Mouse (Mus musculus): Measurements from ENCODE around the gene Ccer2.

Ccer2 gene

DNA sequence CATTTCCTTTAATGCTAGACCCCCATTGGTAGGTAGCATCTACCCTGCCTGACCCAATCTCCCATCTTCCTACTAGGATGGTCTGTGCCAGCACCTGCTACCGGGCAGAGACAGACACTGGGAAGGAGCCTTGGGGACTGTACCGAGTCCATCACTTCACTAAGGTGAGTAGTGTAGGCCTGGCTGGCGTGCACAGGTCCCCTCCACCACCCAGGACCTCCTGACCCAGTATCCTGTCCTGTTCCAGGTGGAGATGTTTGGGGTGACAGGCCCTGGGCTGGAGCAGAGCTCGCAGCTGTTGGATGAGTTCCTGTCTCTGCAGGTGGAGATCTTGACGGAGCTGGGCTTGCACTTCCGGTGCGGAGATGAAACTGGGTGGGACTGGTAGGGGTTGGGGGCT is 6.0 kb upstream of the Ccer2 start:
- CTCF ChIA-PET = no interaction called here

DNA sequence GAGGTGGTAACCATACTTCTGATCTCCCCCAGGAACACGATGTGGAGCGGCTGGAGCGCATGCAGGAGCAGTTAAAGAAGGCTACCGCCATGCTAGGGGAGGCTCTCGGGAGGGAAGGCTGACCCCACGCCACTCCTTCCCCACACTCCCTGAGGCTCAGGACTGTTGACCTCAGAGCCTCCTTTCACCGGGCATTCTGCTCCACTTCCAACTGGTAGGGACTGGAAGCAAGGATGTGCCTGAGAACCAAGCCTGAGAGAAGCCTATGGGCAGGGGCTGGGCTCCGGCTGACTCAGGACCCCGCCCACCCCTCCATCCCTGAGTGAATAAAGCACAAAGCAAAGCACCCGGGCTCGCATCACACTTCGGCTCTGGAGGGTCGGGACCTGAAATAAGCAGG is 2.6 kb downstream of the Ccer2 start:
- CTCF ChIA-PET = no interaction called here

DNA sequence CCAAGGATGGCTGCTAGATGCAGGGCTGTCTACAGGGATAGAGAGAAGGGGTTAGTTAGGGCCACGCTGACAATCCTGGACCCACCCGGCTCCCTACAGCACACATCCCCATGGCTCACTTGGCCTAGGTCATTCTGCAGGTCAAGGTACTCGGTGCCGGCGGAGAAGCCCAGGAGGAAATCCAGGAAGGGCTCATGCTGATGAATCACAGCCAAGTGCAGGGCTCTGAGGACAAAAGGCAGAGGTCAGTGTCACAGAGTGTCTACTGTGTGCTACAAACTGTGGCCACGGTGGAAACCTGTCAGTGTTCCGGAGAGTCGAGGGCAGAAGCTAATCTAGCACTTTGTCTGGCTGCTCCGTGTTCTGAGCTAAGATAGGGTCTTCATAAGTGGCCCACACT is 5.9 kb downstream of the Ccer2 start:
- CTCF ChIA-PET = no interaction called here

DNA sequence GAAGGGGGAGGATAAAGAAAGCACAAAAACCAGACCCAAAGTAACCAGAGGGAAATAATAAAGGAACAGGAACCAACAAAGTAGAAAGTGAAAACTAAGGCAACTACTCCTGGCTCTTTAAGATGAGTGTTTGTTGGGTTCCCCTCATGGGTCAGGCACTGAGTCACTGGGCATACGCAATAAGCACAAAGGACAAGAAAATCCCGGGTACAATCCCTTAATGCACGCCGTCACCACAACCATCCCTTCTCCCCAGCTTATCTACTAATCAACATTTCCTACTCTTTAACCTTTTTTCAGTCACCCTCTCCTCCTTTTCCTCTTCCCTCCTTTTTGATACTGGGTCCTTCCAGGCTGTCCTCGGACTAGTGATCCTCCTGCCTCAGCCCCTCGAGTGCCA is 9.2 kb downstream of the Ccer2 start:
- CTCF ChIA-PET = interaction anchor here (0.5 kb wide), 1 partner anchor 1317 kb away, joined by 3 read pairs; no protein-coding TSS in a partner anchor

DNA sequence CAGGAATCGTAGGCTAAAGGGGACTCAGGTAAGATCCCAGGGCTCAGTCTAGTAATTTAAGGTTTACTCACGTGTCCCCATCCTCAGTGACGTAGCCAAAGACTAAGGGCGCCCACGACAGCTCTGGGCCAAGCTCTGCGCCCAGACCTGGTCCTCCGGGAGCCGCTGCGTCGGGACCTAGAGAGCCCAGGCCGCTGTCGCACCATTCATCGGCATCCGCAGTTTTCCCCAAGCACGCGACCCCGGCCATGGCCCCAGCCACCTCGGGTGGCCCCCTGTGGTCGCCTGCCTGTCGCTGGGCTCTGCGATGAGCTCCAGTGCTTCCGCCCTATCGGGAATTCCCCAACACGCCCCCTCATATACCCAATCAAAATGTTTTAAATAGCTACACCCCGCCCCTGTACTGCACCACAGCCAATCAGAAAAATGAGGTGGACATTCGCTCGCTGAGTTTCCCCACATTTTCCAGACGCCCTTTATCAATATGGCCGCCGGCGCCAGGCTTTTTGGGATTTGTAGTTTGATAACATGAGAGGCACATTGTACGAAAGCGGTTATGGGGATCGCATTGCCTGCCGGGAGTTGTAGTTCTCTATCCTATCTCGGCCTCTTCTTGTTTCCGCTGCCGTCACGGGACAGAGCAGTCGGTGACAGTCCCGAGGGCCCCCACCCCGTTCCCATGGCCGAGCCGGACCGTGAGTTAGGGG is 10.4 kb downstream of the Ccer2 start, which contains the start of gene Sirt2:
Sirt2 (plus strand) TSS at position 563 of the 707 bp plus-strand sequence.
- CTCF ChIA-PET = interaction anchor here (0.6 kb wide), 1 partner anchor 421 kb away, joined by 4 read pairs; no protein-coding TSS in a partner anchor

DNA sequence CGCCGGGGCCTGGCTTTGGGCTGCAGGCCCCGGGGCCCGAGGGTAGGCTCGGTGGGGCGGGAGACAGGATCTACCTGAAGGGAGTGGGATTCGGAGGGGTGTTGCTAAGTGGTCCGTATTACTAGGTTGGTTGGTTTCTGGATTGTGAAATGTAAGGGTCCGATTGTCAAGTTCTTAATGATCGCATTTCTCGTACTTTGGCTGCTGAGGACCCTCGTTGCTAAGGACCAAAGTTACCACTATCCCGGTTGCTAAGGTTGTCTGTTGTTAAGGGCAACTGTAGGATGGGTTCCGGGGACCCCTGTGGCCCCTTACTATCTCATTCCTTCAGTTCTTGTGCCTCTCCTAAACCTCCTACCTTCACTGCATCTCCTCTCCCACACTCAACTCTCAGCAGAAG is 10.9 kb downstream of the Ccer2 start:
- CTCF ChIA-PET = no interaction called here

DNA sequence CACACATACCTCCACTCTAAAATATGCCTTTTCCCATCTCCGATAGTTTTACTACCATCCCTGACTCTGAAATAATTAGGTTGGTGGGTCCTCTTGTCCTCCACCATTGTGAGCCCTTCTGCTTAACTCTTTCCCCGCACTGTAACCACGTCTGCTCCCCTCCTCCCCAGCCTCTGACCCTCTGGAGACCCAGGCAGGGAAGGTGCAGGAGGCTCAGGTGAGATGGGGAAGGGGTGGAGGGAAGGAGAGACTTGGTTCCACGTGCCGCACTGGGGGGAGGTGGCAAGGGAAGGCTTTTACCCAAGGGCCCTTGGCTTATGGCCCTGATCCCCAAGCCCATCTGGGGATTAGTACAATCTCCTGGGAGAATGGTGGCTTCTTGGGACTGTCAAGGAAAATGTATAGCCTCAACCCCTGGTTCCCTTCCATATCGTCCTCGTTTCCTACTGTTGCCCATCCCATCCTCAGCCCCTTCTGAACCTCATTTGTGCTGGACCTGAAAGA is 11.5 kb downstream of the Ccer2 start, which contains the start of gene Nfkbib:
Nfkbib (minus strand) TSS at position 51 of the 504 bp plus-strand sequence.
- CTCF ChIA-PET = no interaction called here

DNA sequence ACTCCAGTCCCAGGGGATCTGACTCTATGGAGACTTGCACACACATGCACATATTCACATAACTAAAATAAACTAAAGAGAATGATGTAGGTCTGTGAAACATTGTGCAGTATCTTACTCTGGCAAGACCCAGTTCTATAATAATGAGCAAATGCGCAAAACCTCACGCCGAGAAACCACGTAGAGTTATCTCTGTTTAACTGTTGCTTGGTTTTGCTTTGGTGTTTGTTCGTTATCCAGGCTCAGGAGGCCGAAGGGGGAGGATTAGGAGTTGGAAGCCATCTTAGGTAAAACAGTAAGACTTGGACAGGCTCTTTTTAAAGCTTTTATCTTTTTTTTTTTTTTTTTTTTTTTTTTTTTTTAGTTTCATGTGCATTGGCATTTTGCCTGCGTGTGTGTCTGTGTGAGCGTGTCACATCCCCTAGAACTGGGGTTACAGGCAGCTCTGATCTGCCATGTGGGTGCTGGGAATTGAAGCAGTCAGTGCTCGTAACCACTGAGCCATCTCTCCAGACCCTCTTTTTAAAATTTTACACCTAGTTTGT is 13.5 kb downstream of the Ccer2 start:
- CTCF ChIA-PET = interaction anchor here (0.7 kb wide), 1 partner anchor 44 kb away, joined by 3 read pairs; no protein-coding TSS in a partner anchor

DNA sequence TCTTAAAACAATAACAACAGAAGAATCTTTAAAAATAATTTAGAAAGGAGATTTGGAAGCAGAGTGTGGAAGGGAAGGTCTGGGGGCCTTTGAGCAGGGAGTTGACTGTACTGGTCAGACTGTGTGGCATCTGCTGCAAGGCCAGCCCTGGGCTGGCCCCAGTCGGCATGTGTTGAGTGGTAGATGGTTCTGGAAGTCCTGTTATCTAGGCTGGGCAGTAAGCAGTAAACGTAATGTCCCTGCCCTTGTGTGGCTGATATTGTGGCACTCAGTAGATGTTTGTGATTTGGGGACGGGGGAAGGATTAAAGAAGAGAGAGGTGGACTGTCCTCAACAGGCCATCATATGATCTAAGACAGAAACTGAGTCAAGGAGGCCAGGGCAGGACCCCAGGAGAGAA is 14.3 kb downstream of the Ccer2 start:
- CTCF ChIA-PET = no interaction called here

DNA sequence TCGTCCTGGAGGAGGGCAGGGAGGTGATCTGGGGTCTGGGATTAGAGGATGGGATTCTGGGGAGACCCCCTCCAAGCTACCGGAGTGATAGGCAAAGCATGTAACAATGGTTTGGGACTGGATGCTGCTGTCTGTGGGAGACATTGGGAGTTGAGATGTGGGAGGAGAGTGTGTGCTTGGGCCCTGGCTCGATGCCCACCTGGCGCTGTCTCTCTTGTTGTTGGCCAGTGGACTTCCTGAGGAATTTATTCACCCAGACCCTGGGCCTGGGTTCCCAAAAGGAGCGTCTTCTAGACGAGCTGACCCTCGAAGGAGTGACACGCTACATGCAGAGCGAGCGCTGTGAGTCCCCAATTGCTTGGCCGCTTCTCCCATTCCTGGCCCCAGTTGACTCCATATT is 15.9 kb downstream of the Ccer2 start:
- CTCF ChIA-PET = no interaction called here

DNA sequence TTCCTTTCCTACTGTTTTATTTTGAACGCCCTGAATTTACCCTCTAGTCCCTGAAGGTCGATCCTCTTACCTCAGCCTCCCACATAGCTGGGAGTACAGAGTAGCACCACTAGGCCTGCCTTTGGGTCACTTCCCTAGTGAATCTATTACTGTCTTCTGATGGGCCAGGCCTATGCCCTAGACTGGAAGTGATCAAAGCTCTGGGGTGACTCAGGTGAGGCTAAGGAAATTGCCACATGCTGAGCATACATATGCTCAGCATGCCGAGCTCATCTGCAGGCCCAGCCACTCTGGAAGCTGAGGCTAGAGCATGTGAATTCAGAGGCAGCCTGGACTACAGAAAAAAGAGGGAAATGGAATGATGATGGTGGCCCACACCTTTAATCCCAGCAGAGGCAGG is 17.2 kb downstream of the Ccer2 start:
- CTCF ChIA-PET = interaction anchor here (0.6 kb wide), 1 partner anchor 9 kb away, joined by 4 read pairs; no protein-coding TSS in a partner anchor

DNA sequence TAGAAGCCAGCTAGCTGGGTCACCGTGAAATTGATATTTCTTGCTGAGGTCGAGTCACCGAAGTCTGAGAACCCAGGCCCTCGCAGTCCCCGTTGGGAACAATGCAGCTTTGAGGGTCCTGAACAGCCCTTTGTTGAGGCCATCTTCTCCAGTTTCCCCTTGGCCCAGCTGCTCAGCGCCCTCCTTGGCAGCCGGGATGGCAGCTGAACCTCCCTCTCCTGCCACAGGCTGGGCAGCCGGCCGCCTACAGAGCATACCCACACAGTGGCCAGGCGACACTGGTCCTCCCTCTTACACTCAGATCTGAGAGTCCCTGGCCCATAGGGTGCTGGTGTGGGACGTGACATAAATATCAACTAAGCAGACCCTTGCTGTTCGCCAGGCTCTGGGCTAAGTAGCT is 18.2 kb downstream of the Ccer2 start:
- CTCF ChIA-PET = no interaction called here

DNA sequence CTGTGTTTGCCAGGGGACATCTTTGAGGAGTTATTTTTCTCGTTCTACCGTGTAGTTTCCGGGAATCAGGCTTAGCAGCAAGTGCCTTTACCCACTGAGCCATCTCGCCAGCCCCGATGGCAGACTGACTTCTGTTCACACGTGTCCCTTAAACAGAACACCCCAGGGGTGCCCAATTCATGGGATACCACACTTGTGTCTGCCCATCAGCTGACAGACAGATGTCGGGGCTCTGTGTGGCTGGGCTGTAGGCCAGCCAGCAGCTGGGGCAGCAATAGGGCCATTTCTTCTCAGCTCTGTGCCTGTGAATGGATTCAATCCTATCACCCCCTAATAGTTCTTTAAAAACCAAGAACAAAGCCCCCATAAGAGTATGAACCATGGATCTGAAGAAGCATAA is 19.2 kb downstream of the Ccer2 start:
- CTCF ChIA-PET = interaction anchor here (1.2 kb wide), 1 partner anchor 20 kb away, joined by 3 read pairs; no protein-coding TSS in a partner anchor

DNA sequence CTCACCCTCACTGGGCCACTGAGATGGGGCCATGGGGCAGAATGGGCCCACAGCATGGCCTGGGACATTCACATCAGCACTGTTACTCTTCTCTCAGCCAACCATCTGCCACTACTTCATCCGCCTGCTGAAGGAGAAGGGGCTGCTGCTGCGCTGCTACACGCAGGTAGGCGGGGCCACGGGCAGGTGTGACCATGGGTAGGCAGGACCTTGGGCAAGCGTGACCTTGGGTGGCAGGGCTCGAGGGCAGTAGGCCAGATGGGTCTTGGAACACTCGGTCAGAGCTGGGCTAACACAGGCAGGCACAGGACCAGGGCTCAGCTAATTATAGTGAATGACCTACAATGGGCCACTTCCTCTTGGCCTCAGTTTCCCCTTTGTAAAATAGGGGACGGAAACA is 22.9 kb downstream of the Ccer2 start:
- CTCF ChIA-PET = no interaction called here

DNA sequence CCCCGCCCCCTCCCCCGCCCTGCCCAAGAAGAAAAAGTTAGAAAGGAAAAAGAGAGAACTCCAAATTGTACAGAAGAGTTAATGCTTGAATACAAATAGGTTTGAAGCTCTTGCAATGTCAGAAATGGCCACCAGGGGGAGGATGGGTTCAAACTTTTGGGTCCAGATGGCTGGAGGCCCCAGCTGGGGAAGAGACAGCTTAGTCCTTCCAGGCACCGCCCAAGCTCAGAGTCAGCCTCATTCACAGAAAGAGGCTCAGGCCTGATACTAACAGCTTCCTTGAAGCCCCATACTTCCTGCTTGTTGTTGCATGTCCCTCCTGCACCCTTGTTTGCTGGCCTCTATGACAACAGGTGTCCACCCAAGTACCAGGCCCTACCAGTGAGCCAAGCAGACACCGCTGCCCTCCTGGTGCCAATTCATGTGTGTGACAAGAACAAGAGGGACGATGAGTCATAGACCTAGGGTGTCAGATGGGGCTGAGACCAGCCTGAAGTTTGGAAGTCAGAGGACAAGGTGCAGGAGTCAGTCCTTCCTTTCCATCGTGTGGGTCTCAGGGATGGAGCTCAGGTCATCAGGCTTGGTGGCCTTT is 24.2 kb downstream of the Ccer2 start:
- CTCF ChIA-PET = interaction anchor here (0.5 to 1.7 kb wide), 5 partner anchors 12 to 1929 kb away, joined by 3 to 6 read pairs (median 4); no protein-coding TSS in a partner anchor

DNA sequence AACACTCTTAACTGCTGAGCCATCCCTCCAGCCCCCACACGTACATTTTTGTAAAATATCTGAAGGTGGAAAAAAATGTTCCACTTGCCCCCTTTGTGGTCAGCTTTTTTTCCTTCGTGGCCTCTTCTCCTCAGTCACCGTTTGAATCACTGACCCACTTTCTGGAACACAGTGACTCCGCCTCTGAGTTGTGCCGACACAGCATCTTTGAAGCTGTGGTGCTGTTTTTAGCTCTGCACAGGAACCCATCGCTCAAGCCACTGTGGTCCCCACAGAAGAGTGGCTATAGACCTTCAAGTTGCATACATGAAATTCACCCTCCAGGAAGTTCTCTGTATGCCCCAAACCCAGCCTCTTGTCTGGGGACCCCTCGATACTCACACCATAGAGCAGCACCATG is 24.9 kb downstream of the Ccer2 start:
- CTCF ChIA-PET = interaction anchor here (0.5 to 1.7 kb wide), 2 partner anchors 87 to 271 kb away, joined by 4 to 6 read pairs; no protein-coding TSS in a partner anchor

DNA sequence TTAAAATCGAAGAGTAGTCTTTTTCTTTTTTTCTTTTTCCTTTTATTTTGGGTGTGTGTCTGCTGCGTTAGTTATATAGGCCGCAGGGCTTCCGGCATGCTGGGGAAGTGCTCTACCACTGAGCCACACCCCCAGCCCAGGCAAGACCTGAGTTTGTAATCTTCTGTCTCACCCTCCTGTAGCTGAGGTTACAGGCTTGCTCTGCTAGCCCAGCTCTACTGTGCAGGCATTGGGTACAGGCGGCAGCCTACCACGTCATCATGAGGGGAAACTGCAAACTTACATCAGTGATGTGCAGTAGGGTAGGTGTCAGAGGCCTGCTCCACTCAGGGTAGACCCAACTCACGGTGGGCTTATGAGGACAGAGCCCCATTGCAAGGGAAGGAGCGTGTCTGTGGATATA is 25.3 kb downstream of the Ccer2 start:
- CTCF ChIA-PET = interaction anchor here (0.5 to 1.7 kb wide), 3 partner anchors 27 to 271 kb away, joined by 3 to 6 read pairs (median 4); partner anchors contain the start of gene Hnrnpl

DNA sequence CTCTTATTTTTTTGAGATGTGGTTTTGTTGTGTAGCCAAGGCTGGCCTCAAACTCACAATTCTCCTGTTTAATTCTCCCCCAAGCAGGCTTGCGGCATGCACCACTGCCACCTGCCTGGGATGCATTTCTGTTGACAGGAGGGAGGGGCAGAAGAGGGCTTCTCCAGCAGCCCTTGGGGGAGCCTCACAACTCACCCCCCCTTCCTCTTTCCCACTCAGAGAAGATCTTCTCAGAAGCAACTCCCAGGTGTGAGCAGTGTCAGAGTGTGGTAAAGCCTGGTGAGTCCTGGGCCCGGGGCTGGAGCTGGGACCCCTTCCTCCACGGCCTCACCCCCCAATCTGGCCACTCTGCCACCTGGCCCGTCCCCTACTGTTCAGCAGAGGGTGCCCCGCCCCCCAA is 29.2 kb downstream of the Ccer2 start:
- CTCF ChIA-PET = no interaction called here

DNA sequence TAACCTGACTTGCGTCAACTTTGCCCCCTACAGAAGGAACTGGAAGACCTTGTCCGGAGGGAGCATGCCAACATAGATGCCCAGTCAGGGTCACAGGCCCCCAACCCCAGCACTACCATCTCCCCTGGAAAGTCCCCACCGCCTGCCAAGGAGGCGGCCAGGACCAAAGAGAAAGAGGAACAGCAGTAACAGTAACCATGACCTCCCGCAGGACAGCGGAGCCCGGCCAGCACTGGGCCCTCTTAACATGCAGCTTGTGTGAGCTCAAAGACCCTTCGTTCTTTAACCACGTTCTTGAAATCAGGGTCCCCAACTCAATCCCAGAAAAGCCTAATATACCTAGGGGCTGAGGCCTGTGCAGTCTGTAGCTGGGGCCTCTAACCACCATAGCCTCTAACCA is 31.9 kb downstream of the Ccer2 start:
- CTCF ChIA-PET = interaction anchor here (0.6 kb wide), 1 partner anchor 65 kb away, joined by 8 read pairs; no protein-coding TSS in a partner anchor

DNA sequence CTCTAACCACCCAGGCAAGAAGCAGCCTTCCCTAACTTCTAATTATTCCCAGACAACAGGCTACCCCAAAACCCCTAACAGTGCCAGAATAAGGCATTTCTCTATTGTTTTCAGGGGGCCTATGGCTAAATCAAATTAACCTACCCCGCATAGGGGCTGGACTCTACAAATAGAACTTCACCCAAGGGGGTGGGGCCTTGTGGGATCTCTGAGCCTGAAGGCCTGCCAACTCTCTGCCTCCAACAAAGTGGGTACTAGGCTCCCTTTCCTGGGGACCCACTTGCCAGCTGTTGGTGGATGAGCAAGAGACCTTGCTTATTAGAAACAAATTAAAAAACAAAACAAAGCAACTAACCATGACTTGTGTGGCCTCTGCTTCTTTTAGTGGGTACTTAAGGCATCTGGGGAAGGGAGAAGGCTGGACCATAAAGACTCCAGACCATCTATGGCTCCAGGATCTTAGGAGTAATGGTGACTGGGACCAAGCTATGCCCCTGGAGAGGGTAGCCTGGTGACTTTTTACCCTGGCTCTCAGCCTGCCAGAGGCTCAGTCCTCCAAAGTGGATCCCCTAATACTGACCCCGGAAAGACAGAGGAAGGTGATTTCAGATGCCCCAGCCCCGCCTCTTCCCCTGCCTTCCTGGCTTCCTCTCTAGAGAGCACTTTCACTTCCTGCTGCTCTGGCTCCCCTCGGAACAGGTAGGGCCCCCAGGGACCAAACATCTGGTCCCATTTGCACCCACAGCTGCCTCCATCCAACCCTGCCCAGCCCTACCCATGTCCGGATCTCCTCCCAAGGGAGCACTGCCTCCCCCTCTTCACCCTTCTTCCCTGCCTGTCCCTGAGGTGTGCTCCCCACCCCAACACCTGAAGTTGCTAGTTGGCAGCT is 32.6 kb downstream of the Ccer2 start, which contains the start of gene Rinl:
Rinl (plus strand) TSS at position 663 of the 889 bp plus-strand sequence.
- CTCF ChIA-PET = interaction anchor here (0.6 kb wide), 2 partner anchors 444 to 1126 kb away, joined by 3 to 5 read pairs; partner anchors contain the start of gene Kcnk6

DNA sequence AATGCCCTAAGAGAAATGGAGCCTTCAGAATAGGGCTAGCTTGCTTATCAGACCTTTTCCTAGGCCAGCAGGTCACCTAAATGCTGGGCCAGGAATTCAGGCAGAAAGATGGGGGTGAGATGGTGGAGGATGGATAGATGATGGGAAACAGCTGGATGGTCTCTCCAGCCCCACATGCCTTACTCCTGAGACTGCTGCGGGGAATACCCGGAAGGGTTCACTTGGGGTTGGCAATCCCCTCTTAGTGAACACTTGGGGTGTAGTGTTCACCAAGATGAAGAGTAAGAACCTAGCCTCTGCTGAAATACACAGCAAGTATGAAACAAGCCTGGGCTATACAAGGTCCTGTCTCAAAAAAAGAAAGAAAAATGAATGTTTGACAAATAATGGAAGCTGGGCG is 33.3 kb downstream of the Ccer2 start:
- CTCF ChIA-PET = interaction anchor here (0.6 kb wide), 2 partner anchors 443 to 1126 kb away, joined by 3 to 5 read pairs; partner anchors contain the start of gene Kcnk6

All from spleen, embryonic (tissue).